Mouse (Mus musculus) liver, adult 2 months (tissue): ENCODE results near the gene Eddm3b. TPM values are rescaled to one million over a fixed set of nuclear protein-coding genes. Genes with fewer than 3 reads are reported as not detected.

ENCODE experiments used
- DNase-seq: peaks from one replicate; pipeline ENCODE4 v3.0.0-alpha.2; 2011; ENCODE audit warnings: low read depth, low spot score; ENCODE audit errors: extremely low read depth
- H3K27ac ChIP-seq: fragments of 200-500 bp; replicated peaks from 2 replicates; pipeline ENCODE4 v1.5.1; 2012; ENCODE audit warnings: low read depth, mild to moderate bottlenecking, control low read depth, inconsistent platforms, low read length; ENCODE audit not compliant: insufficient read depth
- H3K27me3 ChIP-seq: fragments of 200-500 bp; 2 replicates; pipeline ENCODE4 v1.6.1; 2012; ENCODE audit warnings: mild to moderate bottlenecking, moderate library complexity, low read length, inconsistent platforms; ENCODE audit not compliant: control insufficient read depth, insufficient read depth
- H3K36me3 ChIP-seq: fragments of 200-500 bp; 2 replicates; pipeline ENCODE4 v1.6.1; 2012; ENCODE audit warnings: low read length, inconsistent platforms; ENCODE audit not compliant: control insufficient read depth, insufficient read depth
- H3K4me1 ChIP-seq: fragments of 200-500 bp; 2 replicates; pipeline ENCODE4 v1.6.1; 2011; ENCODE audit warnings: low read length; ENCODE audit not compliant: control insufficient read depth, insufficient read depth
- H3K4me3 ChIP-seq: fragments of 200-500 bp; 2 replicates; pipeline ENCODE4 v1.5.1; 2011; ENCODE audit warnings: low read depth, mild to moderate bottlenecking, control low read depth, low read length, moderate library complexity; ENCODE audit not compliant: insufficient read depth
- H3K79me2 ChIP-seq: fragments of 200-500 bp; 2 replicates; pipeline ENCODE4 v1.6.1; 2012; ENCODE audit warnings: inconsistent platforms, mild to moderate bottlenecking, low read length, moderate library complexity; ENCODE audit not compliant: control insufficient read depth, insufficient read depth
- H3K9ac ChIP-seq: fragments of 200-500 bp; 2 replicates; pipeline ENCODE4 v1.6.1; 2012; ENCODE audit warnings: low read depth, mild to moderate bottlenecking, control low read depth, inconsistent platforms, low read length
- CTCF ChIP-seq: fragments of 200-500 bp; IDR thresholded peaks from 2 replicates; pipeline ENCODE4 v1.5.1; 2011; ENCODE audit warnings: low read depth, low read length, control low read depth
- POLR2A ChIP-seq: fragments of 200-500 bp; IDR thresholded peaks from 2 replicates; pipeline ENCODE4 v1.6.1; 2011; ENCODE audit warnings: low read length, control low read depth; ENCODE audit not compliant: insufficient read depth; ENCODE audit errors: extremely low read depth
- WGBS: fragments of 180-500 bp; shearing (Covaris S2); methylation state at CpG from one replicate; pipeline ENCODE4 v1.1.7; 2018; 5-methylcytosine and 5-hydroxymethylcytosine counted together
- polyA plus RNA-seq: library from polyadenylated mRNA; depleted of rRNA; stranded (reverse); fragments of >200 nt; gene quantifications from 2 replicates; pipeline ENCODE4 v1.2.3, GENCODE M21; 2012
- total RNA-seq: library from RNA; depleted of rRNA; stranded (reverse); fragments of >200 nt; gene quantifications from 2 replicates; pipeline ENCODE4 v1.2.3, GENCODE M21; 2014

The Eddm3b gene
- total and polyA plus RNA-seq, 2 experiments, result not detected

GRCm38 (mm10) chr14:51130315-51130940 is 16.2 kb downstream of the Eddm3b start:
- H3K79me2 ChIP-seq, result no peaks in the 10 kb centered on the region
- no peak for DNase-seq
- no peaks in the 10 kb centered on the region for H3K36me3 ChIP-seq
- H3K27me3 ChIP-seq, result no peaks in the 10 kb centered on the region
- TF ChIP-seq POLR2A (no peak), CTCF (no peak)
- no peak overlapping the region for H3K27ac ChIP-seq
- 84% methylated on average over 9 of the region's 9 CpGs for WGBS
- H3K4me3 ChIP-seq, result no peak overlapping the region
- no peak overlapping the region for H3K9ac ChIP-seq
- no peaks in the 10 kb centered on the region for H3K4me1 ChIP-seq

GRCm38 (mm10) chr14:51131086-51131815 is 17.0 kb downstream of the Eddm3b start:
- no peak for DNase-seq
- Histone ChIP-seq H3K4me1 (no peaks in the 10 kb centered on the region), H3K27ac (no peak overlapping the region), H3K4me3 (no peak overlapping the region), H3K36me3 (no peaks in the 10 kb centered on the region), H3K79me2 (no peaks in the 10 kb centered on the region), H3K9ac (no peak overlapping the region), H3K27me3 (no peaks in the 10 kb centered on the region)
- 71% methylated on average over 7 of the region's 7 CpGs for WGBS
- no peak for TF ChIP-seq CTCF
- TF ChIP-seq POLR2A, result no peak

GRCm38 (mm10) chr14:51132372-51132771 is 18.1 kb downstream of the Eddm3b start:
- Histone ChIP-seq H3K79me2 (no peaks in the 10 kb centered on the region), H3K36me3 (no peaks in the 10 kb centered on the region), H3K9ac (no peak overlapping the region), H3K27me3 (no peaks in the 10 kb centered on the region), H3K4me3 (no peak overlapping the region), H3K27ac (no peak overlapping the region), H3K4me1 (no peaks in the 10 kb centered on the region)
- DNase-seq, result peak; percentile 3
- no peak for TF ChIP-seq CTCF
- TF ChIP-seq POLR2A, result no peak
- 88% methylated on average over 4 of the region's 4 CpGs for WGBS

GRCm38 (mm10) chr14:51140342-51140741 is 26.1 kb downstream of the Eddm3b start:
- Histone ChIP-seq H3K36me3 (no peaks in the 10 kb centered on the region), H3K79me2 (no peaks in the 10 kb centered on the region), H3K27ac (no peak overlapping the region), H3K27me3 (no peaks in the 10 kb centered on the region), H3K4me1 (no peaks in the 10 kb centered on the region), H3K9ac (no peak overlapping the region), H3K4me3 (no peak overlapping the region)
- 66% methylated on average over 2 of the region's 2 CpGs for WGBS
- peak; percentile 10 for DNase-seq
- TF ChIP-seq POLR2A (no peak), CTCF (no peak)

- Histone ChIP-seq H3K36me3 (no peaks in the 10 kb centered on the region), H3K27ac (no peak overlapping the region), H3K4me1 (no peaks in the 10 kb centered on the region), H3K79me2 (no peaks in the 10 kb centered on the region), H3K4me3 (no peak overlapping the region), H3K27me3 (no peaks in the 10 kb centered on the region), H3K9ac (no peak overlapping the region)
- 87% methylated on average over 4 of the region's 4 CpGs for WGBS
- TF ChIP-seq POLR2A (no peak), CTCF (no peak)
- no peak for DNase-seq
Observed at GRCm38 (mm10) chr14:51142119-51142518, 27.9 kb downstream of the Eddm3b start.

DNA sequence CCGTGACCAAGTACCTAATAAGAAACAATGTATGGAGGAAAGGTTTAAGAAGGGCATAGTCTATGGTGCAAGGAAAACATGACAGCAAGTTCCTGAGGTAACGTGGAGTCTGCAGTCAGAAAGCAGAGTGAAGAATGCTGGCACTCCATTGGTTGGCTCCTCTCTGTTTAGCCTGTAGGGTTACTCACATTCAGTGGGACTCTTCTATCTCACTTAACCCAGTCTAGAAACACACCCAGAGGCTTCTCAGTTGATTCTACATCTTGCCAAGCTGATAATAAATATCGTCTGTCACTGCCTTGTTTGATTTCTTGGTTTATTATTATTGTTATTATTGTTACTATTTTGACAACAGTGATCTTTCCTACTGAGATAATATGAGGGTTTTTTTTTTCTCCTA is 28.3 kb downstream of the Eddm3b start:
- Histone ChIP-seq H3K9ac (no peak overlapping the region), H3K4me3 (no peak overlapping the region), H3K27ac (no peak overlapping the region), H3K4me1 (no peaks in the 10 kb centered on the region), H3K27me3 (no peaks in the 10 kb centered on the region), H3K79me2 (no peaks in the 10 kb centered on the region), H3K36me3 (no peaks in the 10 kb centered on the region)
- no peak for DNase-seq
- TF ChIP-seq CTCF (no peak), POLR2A (no peak)
- 91% methylated on average over 3 of the region's 3 CpGs for WGBS
